Mouse (Mus musculus) midbrain, embryonic 16.5 days (tissue): ENCODE results near the gene Sfn. TPM values are rescaled to one million over a fixed set of nuclear protein-coding genes. Genes with fewer than 3 reads are reported as not detected.
A peak's percentile ranks its signal among the peaks of the same experiment; 100 is the strongest.

ENCODE experiments used
- ATAC-seq: fragments of 200-750 bp; cut with Nextera tagmentation; 2 replicates; pipeline ENCODE4 v1.8.0; 2017; ENCODE audit warnings: moderate TSS enrichment
- H3K27ac ChIP-seq: fragments of 300-500 bp; sonication (generic); 2 replicates; pipeline ENCODE4 v1.5.1; 2014; ENCODE audit warnings: mild to moderate bottlenecking, low read length, mixed read lengths
- H3K27me3 ChIP-seq: fragments of 300-500 bp; sonication (generic); 2 replicates; pipeline ENCODE4 v1.6.1; 2014; ENCODE audit warnings: low read depth, low read length, mixed read lengths; ENCODE audit not compliant: control insufficient read depth, insufficient read depth
- H3K36me3 ChIP-seq: fragments of 300-500 bp; sonication (generic); 2 replicates; pipeline ENCODE4 v1.6.1; 2014; ENCODE audit warnings: mild to moderate bottlenecking, low read length, moderate library complexity, mixed read lengths; ENCODE audit not compliant: control insufficient read depth, insufficient read depth
- H3K4me1 ChIP-seq: fragments of 300-500 bp; sonication (generic); 2 replicates; pipeline ENCODE4 v1.6.1; 2014; ENCODE audit warnings: mild to moderate bottlenecking, low read length, mixed read lengths; ENCODE audit not compliant: control insufficient read depth, insufficient read depth
- H3K4me2 ChIP-seq: fragments of 300-500 bp; sonication (generic); 2 replicates; pipeline ENCODE4 v1.6.1; 2014; ENCODE audit warnings: mild to moderate bottlenecking, low read length, mixed read lengths
- H3K4me3 ChIP-seq: fragments of 300-500 bp; sonication (generic); 2 replicates; pipeline ENCODE4 v1.5.1; 2014; ENCODE audit warnings: low read depth, mild to moderate bottlenecking, low read length, moderate library complexity, mixed read lengths
- H3K9ac ChIP-seq: fragments of 300-500 bp; sonication (generic); 2 replicates; pipeline ENCODE4 v1.6.1; 2014; ENCODE audit warnings: low read depth, low read length, mixed read lengths
- H3K9me3 ChIP-seq: fragments of 300-500 bp; sonication (generic); replicated peaks from 2 replicates; pipeline ENCODE4 v1.6.1; 2014; ENCODE audit warnings: mild to moderate bottlenecking, low read length, mixed read lengths; ENCODE audit not compliant: control insufficient read depth, poor library complexity, severe bottlenecking
- WGBS: fragments of 180-500 bp; shearing (Covaris S2); extraction: QIAGEN DNeasy Blood & Tissue Kit; methylation state at CpG from one replicate; pipeline ENCODE4 v1.1.7; 2014; 5-methylcytosine and 5-hydroxymethylcytosine counted together
- polyA plus RNA-seq: library from polyadenylated mRNA; unstranded; fragments of >200 nt; fragmentation: Nextera tagmentation; extraction: Ambion mirVana; gene quantifications from 2 replicates; pipeline ENCODE4 v1.2.1, GENCODE M21; 2015

The Sfn gene
- polyA plus RNA-seq, 1 experiment from 2014 or later: 1.1 TPM

GRCm38 (mm10) chr4:133626221-133626620 is 24.3 kb upstream of the Sfn start:
- WGBS: 37% methylated on average over 5 of the region's 5 CpGs

GRCm38 (mm10) chr4:133625621-133626071 is 23.7 kb upstream of the Sfn start:
- Histone ChIP-seq H3K27ac (no peak overlapping the region), H3K4me1 (peaks cover 5% of the 10 kb centered on the region), H3K9me3 (no peaks in the 10 kb centered on the region), H3K4me3 (no peak overlapping the region), H3K36me3 (peaks cover 6% of the 10 kb centered on the region; the same call in 1 of the 2 replicates), H3K27me3 (no peaks in the 10 kb centered on the region), H3K4me2 (no peak overlapping the region), H3K9ac (no peak overlapping the region)
- 45% methylated on average over 11 of the region's 11 CpGs for WGBS
- ATAC-seq: no peak

More at GRCm38 (mm10) chr4:133626221-133626620, 24.3 kb upstream of the Sfn start:
- no peak overlapping the region for H3K27ac ChIP-seq
- H3K9me3 ChIP-seq: no peaks in the 10 kb centered on the region
- no peak overlapping the region for H3K4me2 ChIP-seq
- no peaks in the 10 kb centered on the region for H3K27me3 ChIP-seq
- no peak overlapping the region for H3K9ac ChIP-seq
- no peak for ATAC-seq
- H3K4me1 ChIP-seq: peaks cover 8% of the 10 kb centered on the region
- H3K36me3 ChIP-seq: peaks cover 6% of the 10 kb centered on the region; the same call in 1 of the 2 replicates
- H3K4me3 ChIP-seq: no peak overlapping the region

- H3K4me2 ChIP-seq: no peak overlapping the region
- no peaks in the 10 kb centered on the region for H3K9me3 ChIP-seq
- H3K4me3 ChIP-seq: no peak overlapping the region
- 93% methylated on average over 7 of the region's 7 CpGs for WGBS
- ATAC-seq: no peak
- peaks cover 6% of the 10 kb centered on the region; the same call in 1 of the 2 replicates for H3K36me3 ChIP-seq
- H3K27me3 ChIP-seq: no peaks in the 10 kb centered on the region
- no peaks in the 10 kb centered on the region for H3K4me1 ChIP-seq
- H3K9ac ChIP-seq: no peak overlapping the region
- no peak overlapping the region for H3K27ac ChIP-seq
These were observed 22.9 kb upstream of the Sfn start for GRCm38 (mm10) chr4:133624830-133625229.

GRCm38 (mm10) chr4:133622161-133622695 is 20.3 kb upstream of the Sfn start:
- H3K9me3 ChIP-seq: no peaks in the 10 kb centered on the region
- WGBS: 87% methylated on average over 10 of the region's 11 CpGs
- H3K27ac ChIP-seq: no peak overlapping the region
- no peak overlapping the region for H3K4me3 ChIP-seq
- H3K4me1 ChIP-seq: no peaks in the 10 kb centered on the region
- no peak overlapping the region for H3K9ac ChIP-seq
- no peaks in the 10 kb centered on the region for H3K27me3 ChIP-seq
- H3K36me3 ChIP-seq: peaks cover 6% of the 10 kb centered on the region; the same call in 1 of the 2 replicates
- no peak overlapping the region for H3K4me2 ChIP-seq
- no peak for ATAC-seq

- no peaks in the 10 kb centered on the region for H3K9me3 ChIP-seq
- H3K27me3 ChIP-seq: no peaks in the 10 kb centered on the region
- H3K9ac ChIP-seq: no peak overlapping the region
- no peak overlapping the region for H3K4me2 ChIP-seq
- no peaks in the 10 kb centered on the region for H3K4me1 ChIP-seq
- H3K36me3 ChIP-seq: peaks cover 2% of the 10 kb centered on the region; the same call in 1 of the 2 replicates
- WGBS: 93% methylated on average over 8 of the region's 8 CpGs
- no peak for ATAC-seq
- H3K4me3 ChIP-seq: no peak overlapping the region
- no peak overlapping the region for H3K27ac ChIP-seq
These were observed 18.7 kb upstream of the Sfn start for GRCm38 (mm10) chr4:133620668-133621067.

- no peak overlapping the region for H3K4me2 ChIP-seq
- 0 out of 2 replicates have a peak, but pooled peaks cover 2% of the 10 kb centered on the region for H3K36me3 ChIP-seq
- no peak for ATAC-seq
- H3K4me3 ChIP-seq: no peak overlapping the region
- H3K27me3 ChIP-seq: no peaks in the 10 kb centered on the region
- H3K4me1 ChIP-seq: no peaks in the 10 kb centered on the region
- 75% methylated on average over 4 of the region's 4 CpGs for WGBS
- no peak overlapping the region for H3K9ac ChIP-seq
- no peaks in the 10 kb centered on the region for H3K9me3 ChIP-seq
- no peak overlapping the region for H3K27ac ChIP-seq
These were observed 17.6 kb upstream of the Sfn start for GRCm38 (mm10) chr4:133619473-133620136.

- no peak overlapping the region for H3K9ac ChIP-seq
- H3K27me3 ChIP-seq: no peaks in the 10 kb centered on the region
- no peak for ATAC-seq
- no peak overlapping the region for H3K27ac ChIP-seq
- peaks cover 6% of the 10 kb centered on the region; the same call in 1 of the 2 replicates for H3K36me3 ChIP-seq
- no peaks in the 10 kb centered on the region for H3K9me3 ChIP-seq
- H3K4me1 ChIP-seq: no peaks in the 10 kb centered on the region
- H3K4me3 ChIP-seq: no peak overlapping the region
- WGBS: 93% methylated on average over 11 of the region's 11 CpGs
- H3K4me2 ChIP-seq: no peak overlapping the region
These were observed 16.0 kb upstream of the Sfn start for GRCm38 (mm10) chr4:133617936-133618335.

- WGBS: 88% methylated on average over 10 of the region's 10 CpGs
- ATAC-seq: no peak
- peaks cover 17% of the 10 kb centered on the region for H3K36me3 ChIP-seq
These were observed 13.4 kb upstream of the Sfn start for GRCm38 (mm10) chr4:133615416-133615815.

GRCm38 (mm10) chr4:133614274-133614761 is 12.3 kb upstream of the Sfn start:
- Histone ChIP-seq H3K9ac (no peak overlapping the region), H3K4me2 (no peak overlapping the region), H3K27ac (no peak overlapping the region), H3K4me1 (no peaks in the 10 kb centered on the region), H3K4me3 (no peak overlapping the region), H3K36me3 (peaks cover 17% of the 10 kb centered on the region), H3K27me3 (no peaks in the 10 kb centered on the region), H3K9me3 (peaks cover 2% of the 10 kb centered on the region; the same call in 1 of the 2 replicates)
- 0 out of 2 replicates have a peak, but pooled peaks have one; percentile 45 for ATAC-seq
- 81% methylated on average over 8 of the region's 8 CpGs for WGBS

More at GRCm38 (mm10) chr4:133615416-133615815, 13.4 kb upstream of the Sfn start:
- Histone ChIP-seq H3K9ac (no peak overlapping the region), H3K27me3 (no peaks in the 10 kb centered on the region), H3K9me3 (peaks cover 2% of the 10 kb centered on the region; the same call in 1 of the 2 replicates), H3K27ac (no peak overlapping the region), H3K4me2 (no peak overlapping the region), H3K4me1 (no peaks in the 10 kb centered on the region), H3K4me3 (no peak overlapping the region)
